Mouse (Mus musculus): ENCODE results near the gene Ccnt2.
A peak's percentile ranks its signal among the peaks of the same experiment; 100 is the strongest.

Ccnt2 gene

GRCm38 (mm10) chr1:127793459-127793858 lies 19.5 kb downstream of the Ccnt2 start:
- no peak for DNase-seq (ENCODE audit: low read depth)

DNA sequence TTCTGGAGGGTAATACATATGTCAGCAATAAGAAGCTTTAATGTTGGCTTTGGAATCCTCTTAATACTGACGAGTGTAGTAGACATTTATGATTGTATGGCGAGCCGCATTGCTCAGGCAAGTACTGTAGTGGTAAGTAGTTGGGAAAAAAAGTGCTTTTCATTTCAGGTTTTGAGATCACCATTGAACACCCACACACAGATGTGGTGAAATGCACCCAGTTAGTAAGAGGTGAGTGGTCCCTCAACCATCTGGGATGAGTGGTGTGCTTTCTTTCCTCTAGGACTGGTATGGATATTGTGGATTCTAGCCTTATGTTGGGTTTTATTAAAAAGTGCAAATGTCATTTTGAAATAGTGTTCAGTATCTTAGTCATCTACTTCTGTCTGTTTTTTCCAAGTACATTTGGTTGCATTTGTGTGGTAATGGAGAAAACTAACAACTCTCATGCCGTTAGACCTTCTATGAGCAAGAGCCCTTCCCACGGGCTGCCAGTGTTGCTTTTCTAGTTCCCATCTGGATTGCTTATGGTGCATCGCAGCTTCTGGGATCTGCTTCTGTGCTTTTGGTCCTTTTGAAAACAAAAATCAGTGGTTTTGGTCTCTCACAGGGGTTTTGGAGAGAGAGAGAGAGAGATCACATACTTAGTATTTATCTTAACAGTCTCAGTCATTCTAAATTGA lies 21.3 kb downstream of the Ccnt2 start:
- no peak for DNase-seq (ENCODE audit: low read depth)

DNA sequence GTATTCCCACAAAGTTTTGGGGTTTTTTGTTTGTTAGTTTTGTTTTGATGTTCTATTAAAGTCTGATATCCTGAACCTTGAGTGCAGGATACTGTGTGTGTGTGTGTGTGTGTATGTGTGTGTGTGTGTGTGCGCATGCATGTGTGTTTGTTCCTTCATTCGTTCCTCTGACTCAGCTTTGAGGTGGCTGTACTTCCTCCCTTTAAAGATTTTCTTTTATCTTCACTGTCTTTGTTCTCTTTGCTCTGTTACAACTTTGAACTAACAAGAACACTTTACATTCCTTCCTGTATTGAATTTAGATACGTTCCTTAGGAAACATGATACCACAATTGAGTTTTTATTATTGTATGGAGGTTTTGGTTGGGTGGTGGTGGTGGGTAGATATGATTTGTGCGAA lies 22.4 kb downstream of the Ccnt2 start:
- peak; percentile 50 for DNase-seq (ENCODE audit: low read depth)

- DNase-seq (ENCODE audit: low read depth): no peak
Observed at GRCm38 (mm10) chr1:127796752-127797151, 22.8 kb downstream of the Ccnt2 start.

DNA sequence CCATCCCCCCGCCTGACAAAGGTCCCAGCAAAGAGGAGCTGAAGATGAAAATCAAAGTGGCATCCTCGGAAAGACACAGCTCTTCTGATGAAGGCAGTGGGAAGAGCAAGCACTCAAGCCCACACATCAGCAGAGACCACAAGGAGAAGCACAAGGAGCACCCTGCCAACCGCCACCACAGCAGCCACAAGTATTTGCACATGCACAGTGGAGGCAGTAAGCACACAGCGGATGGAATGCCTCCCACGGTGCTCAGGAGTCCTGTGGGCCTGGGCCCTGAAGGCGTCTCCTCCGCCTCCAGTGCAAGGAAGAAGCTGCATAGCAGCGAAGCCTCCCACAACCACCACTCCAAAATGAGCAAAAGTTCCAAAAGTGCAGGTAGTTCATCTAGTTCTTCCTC lies 29.0 kb downstream of the Ccnt2 start:
- DNase-seq (ENCODE audit: low read depth): no peak

DNA sequence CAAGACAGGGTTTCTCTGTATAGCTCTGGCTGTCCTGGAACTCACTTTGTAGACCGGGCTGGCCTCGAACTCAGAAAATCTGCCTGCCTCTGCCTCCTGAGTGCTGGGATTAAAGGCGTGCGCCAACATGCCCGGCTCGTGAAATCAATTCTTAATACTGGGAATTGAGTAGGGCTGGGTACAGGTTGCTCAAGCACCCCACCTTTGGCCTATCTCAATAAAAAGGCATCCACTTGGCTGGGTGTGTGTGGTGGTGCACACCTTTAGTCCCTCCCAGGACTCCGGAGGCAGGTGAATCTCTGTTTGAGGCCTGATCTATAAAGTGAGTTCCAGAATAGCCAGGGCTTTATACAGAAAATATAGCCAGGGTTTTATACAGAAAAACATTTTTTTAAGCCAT lies 34.7 kb downstream of the Ccnt2 start:
- DNase-seq (ENCODE audit: low read depth): no peak

- peak; percentile 47 for DNase-seq (ENCODE audit: low read depth)
Observed at GRCm38 (mm10) chr1:127812929-127813328, 39.0 kb downstream of the Ccnt2 start.

DNA sequence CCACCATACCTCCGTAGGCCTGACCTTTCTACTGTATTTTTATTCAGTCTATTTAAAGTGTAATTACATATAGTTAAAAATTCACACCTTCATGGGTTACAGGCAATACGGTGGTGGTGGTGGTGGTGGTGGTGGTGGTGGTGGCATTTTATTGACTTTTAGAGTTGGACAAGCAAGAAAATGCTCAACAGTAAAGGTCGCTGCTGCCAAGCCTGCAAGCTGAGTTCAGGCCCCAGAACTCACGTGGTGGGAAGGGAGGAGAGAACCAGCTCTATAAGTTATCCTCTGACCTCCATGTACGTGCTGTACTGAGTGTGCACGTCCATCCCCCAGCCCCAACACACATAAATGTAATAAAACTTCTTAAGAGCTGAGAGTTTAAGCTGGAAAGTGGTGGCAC lies 42.4 kb downstream of the Ccnt2 start:
- DNase-seq (ENCODE audit: low read depth): no peak

GRCm38 (mm10) chr1:127827325-127827724 lies 53.4 kb downstream of the Ccnt2 start:
- peak; percentile 84 for DNase-seq (ENCODE audit: low read depth)

DNA sequence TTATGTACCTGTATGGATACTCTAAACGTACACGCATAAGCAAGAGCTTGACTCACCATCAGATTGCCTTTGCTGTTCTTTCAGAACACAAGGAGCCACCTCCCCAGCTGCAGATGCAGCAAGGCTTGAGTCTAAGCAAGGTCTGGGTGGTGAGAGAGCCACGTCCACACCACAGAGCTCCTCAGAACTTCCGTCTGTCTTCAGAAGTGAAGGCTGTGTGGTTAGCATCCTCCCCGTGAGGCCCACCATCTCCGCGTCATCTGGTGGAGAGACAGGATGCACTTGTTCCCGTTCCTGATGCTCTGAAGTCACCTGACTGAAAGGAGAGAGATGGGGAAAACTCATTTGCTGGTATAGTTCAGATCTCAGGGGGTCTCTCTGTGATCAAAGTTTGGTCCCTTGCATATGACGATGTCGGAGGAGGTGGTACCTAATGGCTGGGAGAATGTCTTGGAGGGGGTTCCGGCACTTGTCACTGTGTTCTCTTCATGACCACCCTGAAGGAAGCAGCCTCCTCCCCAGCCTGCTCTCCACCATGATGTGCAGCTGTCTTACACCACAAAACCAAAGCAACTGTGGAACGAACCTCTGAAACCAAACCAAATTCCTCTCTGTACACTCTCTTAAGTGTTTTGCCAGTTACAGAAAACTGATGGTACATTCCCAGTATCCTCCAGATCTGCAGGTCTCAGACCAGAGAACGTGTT lies 56.4 kb downstream of the Ccnt2 start:
- peak; percentile 58 for DNase-seq (ENCODE audit: low read depth)

DNA sequence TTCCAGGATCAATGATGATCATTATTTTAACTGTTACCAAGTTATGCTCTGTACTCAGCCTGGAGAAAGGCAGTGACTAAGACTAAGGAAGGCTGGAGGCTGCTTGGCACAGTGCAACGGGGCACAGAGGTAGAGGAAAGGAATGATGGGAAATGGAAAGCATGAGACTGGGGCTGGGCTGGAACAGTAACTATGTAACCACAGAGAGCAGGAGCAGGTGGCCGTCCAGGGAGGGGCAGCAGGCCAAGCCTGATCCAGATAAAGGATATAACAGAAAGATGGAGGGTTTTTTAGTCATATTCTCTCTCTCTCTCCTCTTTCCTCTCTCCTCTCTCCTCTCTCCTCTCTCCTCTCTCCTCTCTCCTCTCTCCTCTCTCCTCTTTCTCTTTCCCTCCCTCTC lies 59.8 kb downstream of the Ccnt2 start:
- DNase-seq (ENCODE audit: low read depth): no peak

GRCm38 (mm10) chr1:127834202-127834601 lies 60.2 kb downstream of the Ccnt2 start:
- no peak for DNase-seq (ENCODE audit: low read depth)

DNA sequence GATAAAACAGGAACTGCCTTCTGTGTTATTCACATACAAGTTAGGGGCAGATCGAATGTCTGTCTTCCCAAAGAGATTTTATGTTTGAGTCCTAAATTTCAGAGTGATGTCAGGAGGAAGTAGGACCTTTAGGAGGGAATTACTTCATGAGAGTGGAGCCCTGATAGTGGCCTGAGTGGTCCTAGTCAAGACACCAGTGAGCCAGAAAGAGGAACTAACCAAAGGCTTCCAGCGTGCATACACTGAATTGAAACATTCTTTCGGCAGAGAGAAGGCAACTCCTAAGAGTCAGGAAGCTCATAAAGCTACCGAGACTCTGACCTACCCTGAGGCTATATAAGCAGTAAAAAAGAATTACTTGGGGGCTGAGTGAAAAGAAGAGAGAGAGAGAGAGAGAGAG lies 62.7 kb downstream of the Ccnt2 start:
- DNase-seq (ENCODE audit: low read depth): no peak

GRCm38 (mm10) chr1:127838602-127839001 lies 64.6 kb downstream of the Ccnt2 start:
- no peak for DNase-seq (ENCODE audit: low read depth)

GRCm38 (mm10) chr1:127845472-127845871 lies 71.5 kb downstream of the Ccnt2 start:
- DNase-seq (ENCODE audit: low read depth): no peak

DNA sequence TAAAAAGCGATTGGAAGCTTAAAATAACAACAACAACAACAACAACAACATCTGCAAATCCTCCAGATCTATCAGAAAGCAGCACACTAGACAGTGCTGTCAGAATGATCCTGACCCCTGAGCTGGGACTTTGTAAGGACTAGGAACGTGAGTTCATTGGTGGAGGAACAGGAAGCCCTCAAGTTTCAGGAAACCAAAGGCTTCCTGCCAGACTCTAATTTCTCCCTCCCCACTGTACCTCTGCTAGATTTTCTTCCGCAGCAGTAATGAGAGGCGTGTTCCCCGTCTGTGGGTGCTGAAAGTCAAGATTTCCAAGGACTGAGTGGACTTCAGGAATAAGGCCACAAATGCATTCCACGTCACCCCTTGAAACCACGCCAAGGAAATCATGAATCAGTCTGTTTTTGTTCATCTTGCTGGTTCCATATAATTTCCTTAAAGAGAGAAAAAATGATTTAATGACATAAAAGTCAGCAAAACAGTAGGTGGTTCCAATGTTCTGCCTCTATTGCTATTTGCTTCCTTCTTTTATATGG lies 76.2 kb downstream of the Ccnt2 start:
- DNase-seq (ENCODE audit: low read depth): peak; percentile 35

- no peak for DNase-seq (ENCODE audit: low read depth)
Observed at GRCm38 (mm10) chr1:127854486-127855222, 80.7 kb downstream of the Ccnt2 start, which contains the start of gene Map3k19. Gene Map3k19 (minus strand): TSS chr1:127855031.
